Mouse (Mus musculus) CD4-positive naive resting alpha-beta T cell, adult 76 days (primary cell): ENCODE data around the gene Olfr1371. TPM values are rescaled to one million over a fixed set of nuclear protein-coding genes. Genes with fewer than 3 reads are reported as not detected.

Experiments used
- total RNA-seq: library from RNA; stranded (reverse); gene quantifications from one replicate; pipeline ENCODE4 v1.2.4, GENCODE M21; 2023

Gene Olfr1371
- 1.5 TPM for total RNA-seq

DNA sequence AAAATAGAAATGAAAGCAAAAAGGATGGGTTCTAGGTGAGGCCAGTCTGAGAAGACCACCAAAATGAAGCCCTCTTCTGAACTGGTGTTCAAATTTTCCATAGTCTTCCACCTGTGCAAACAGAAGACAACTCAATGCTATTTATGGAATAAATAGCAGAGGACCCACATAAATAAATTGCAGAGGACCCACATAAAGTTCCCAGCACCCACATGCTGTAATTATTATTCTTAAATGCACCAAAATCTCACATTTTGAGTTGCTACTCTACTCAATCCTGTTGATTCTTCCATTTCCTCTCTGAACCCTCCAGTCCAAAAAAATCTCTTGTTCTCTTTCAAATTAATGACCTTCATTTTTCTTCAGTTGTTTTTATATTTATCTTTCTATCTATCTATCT is at the start of gene Olfr1371:
Gene Olfr1371 (minus strand): TSS at position 101 of the 400 bp plus-strand sequence.

DNA sequence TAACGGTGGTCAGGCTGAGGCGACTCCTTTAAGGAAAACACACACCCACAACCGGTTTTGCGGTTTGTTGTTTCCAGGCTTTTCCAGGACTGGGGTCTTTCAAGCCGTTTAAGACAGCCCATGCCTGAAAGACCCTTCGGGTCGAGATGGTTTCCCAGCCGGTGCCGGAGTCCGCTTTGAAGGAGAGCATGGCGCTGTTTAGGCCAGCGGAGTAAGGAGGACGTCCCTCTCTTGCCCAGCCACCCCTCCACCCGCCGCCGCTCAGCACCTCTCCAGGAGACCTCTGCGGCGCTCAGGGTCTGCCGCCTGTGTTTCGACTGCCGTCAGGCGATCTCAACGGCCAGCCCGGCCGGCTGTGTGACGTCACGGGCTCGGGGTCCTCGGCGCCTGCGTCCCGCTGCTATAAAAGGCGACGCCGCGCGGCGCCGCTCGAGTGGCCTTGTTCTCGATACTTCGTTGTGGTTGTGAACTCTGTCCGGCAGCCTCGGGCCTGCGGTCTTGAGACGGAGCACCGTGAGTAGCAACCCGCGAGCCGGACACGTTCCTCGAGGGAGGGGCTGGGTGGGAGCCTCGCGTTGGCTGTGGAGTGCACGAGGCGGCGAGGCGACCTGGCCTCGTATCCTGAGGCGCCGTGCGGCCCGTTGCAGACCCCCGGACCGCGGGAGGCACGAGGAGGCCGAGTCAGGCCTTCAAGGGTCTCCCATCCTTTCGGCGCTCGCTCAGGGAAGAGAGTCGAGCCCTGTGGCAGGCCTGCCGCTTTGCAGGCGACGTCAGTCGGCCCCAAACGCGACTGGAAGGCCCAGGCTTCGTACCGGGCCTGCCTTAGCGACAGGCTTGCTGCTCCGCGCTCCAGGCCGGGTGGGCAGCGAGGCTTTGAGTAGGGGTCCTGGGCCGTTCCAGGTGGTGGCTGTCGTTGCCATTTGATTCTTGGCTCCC is 18.1 kb upstream of the Olfr1371 start, which contains the start of gene Skp1a:
Gene Skp1a (plus strand): TSS at position 390 of the 936 bp plus-strand sequence.

Other genes with a start within 250 kb of the Olfr1371 start
- gene Cdkn2aipnl, start 246.3 kb downstream of the Olfr1371 start, total RNA-seq = 40.1 TPM
- 289 TPM for gene Ube2b, start 213.2 kb downstream of the Olfr1371 start, total RNA-seq
- 4.2 TPM for gene Cdkl3, start 209.8 kb downstream of the Olfr1371 start, total RNA-seq
- gene Ppp2ca, start 115.3 kb downstream of the Olfr1371 start, total RNA-seq = 142 TPM
- gene Olfr1373, start 68.5 kb downstream of the Olfr1371 start, total RNA-seq = not detected
- 157 TPM for gene Skp1a, start 18.0 kb upstream of the Olfr1371 start, total RNA-seq
- gene Tcf7, start 69.0 kb upstream of the Olfr1371 start, total RNA-seq = 1,194 TPM
- 47.5 TPM for gene Vdac1, start 146.9 kb upstream of the Olfr1371 start, total RNA-seq
- gene 9530068E07Rik, start 182.4 kb upstream of the Olfr1371 start, total RNA-seq = 46.7 TPM